In the genomic region with DNA sequence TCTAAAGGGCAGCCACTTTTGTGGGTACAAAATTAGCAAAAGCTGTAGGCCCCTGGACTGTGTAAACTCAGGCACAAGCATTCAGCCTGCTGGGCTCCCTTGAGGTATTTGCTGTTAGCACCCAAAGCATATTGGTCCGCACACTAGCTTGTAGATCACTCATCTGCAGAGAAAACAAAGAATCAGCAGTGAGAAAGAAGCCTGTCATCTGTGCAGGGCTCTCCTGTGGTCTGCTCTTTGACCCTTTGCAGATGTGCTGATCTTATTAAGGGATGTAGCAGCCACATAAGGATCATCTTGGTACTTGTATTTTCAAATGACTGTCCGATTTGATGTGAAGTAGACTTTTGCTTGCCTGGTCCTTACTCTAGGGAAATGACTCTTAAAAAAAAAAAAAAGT, we compare ENCODE assay signal across 26 mouse cellular contexts.
DNase-seq lines count a peak whose midpoint lies in the region; ATAC-seq and TF ChIP-seq lines count a peak whose summit lies in the region.
"Had no signal": no experiment of that assay in that cellular context is flagged by ENCODE, and none has a peak within 500 bp of the region (broad histone marks: within the 10 kb centered on the region; RNA-seq: fewer than 3 reads in every experiment).

No protein-coding gene starts in this region.

- peak; percentile 16; the same call in 1 of the 2 replicates for ATAC-seq in embryonic facial prominence, embryonic 14.5 days (ENCODE audit: low read depth)
- no peak for ATAC-seq in limb, embryonic 12.5 days (ENCODE audit: insufficient number of reproducible peaks, insufficient read depth, low FRiP score, low TSS enrichment, low read depth)
- no peak for ATAC-seq in limb, embryonic 14.5 days (ENCODE audit: low FRiP score, low read depth)
- ATAC-seq: CD4-positive, CD25-positive, alpha-beta regulatory T cell, adult 4 months; forebrain, embryonic 16.5 days; midbrain, embryonic 15.5 days had no signal

- DNase-seq in embryonic facial prominence, embryonic 14.5 days (ENCODE audit: low spot score) = no peak
- DNase-seq in embryonic facial prominence, embryonic 10.5 days (ENCODE audit: low spot score) = no peak
- no peak for DNase-seq in limb, embryonic 10.5 days (ENCODE audit: low spot score)
- peak; percentile 81 for DNase-seq in MN1 (ENCODE audit: low spot score)
- no peak for DNase-seq in limb, embryonic 14.5 days (ENCODE audit: low spot score)
- DNase-seq in kidney, adult 18-20 months = no peak
- DNase-seq in cerebellum, adult 9-10 months = no peak
- DNase-seq: adrenal gland, adult 2 months; cerebellum, adult 11 months; cerebellum, postnatal 10 days; gastrocnemius, postnatal 14 days; heart, adult 2 months; heart, postnatal 36 days; kidney, adult 11 months; left cerebral cortex, postnatal 4 days; liver, embryonic 13.5 days; lung, adult 2 months; lung, postnatal 14 days; right cerebral cortex, postnatal 14 days; thymus, postnatal 25 days had no signal

- H3K4me2 ChIP-seq in embryonic facial prominence, embryonic 14.5 days (ENCODE audit: low read depth, low read length) = no peak overlapping the region
- no peak overlapping the region for H3K4me2 ChIP-seq in limb, embryonic 12.5 days
- no peak overlapping the region for H3K4me2 ChIP-seq in limb, embryonic 14.5 days (replicated peaks; ENCODE audit: low read depth, low read length, severe bottlenecking)
- H3K4me2 ChIP-seq: liver, embryonic 13.5 days; midbrain, embryonic 15.5 days had no signal

- no peaks in the 10 kb centered on the region for H3K36me3 ChIP-seq in embryonic facial prominence, embryonic 14.5 days (ENCODE audit: control insufficient read depth, insufficient read depth, low read length)
- no peaks in the 10 kb centered on the region for H3K36me3 ChIP-seq in embryonic facial prominence, embryonic 10.5 days (replicated peaks)
- H3K36me3 ChIP-seq in limb, embryonic 12.5 days = no peaks in the 10 kb centered on the region
- no peaks in the 10 kb centered on the region for H3K36me3 ChIP-seq in limb, embryonic 10.5 days
- no peaks in the 10 kb centered on the region for H3K36me3 ChIP-seq in limb, embryonic 14.5 days (ENCODE audit: control insufficient read depth, insufficient read depth, low read length)
- H3K36me3 ChIP-seq: forebrain, embryonic 10.5 days; liver, embryonic 13.5 days; midbrain, embryonic 15.5 days had no signal

- H3K27me3 ChIP-seq in embryonic facial prominence, embryonic 14.5 days (replicated peaks; ENCODE audit: control insufficient read depth, insufficient read depth, low read length) = no peaks in the 10 kb centered on the region
- H3K27me3 ChIP-seq in embryonic facial prominence, embryonic 10.5 days (replicated peaks; ENCODE audit: low read depth, poor library complexity, severe bottlenecking) = no peaks in the 10 kb centered on the region
- no peaks in the 10 kb centered on the region for H3K27me3 ChIP-seq in limb, embryonic 12.5 days
- no peaks in the 10 kb centered on the region for H3K27me3 ChIP-seq in limb, embryonic 10.5 days (ENCODE audit: low read depth, poor library complexity, severe bottlenecking)
- no peaks in the 10 kb centered on the region for H3K27me3 ChIP-seq in limb, embryonic 14.5 days (ENCODE audit: control insufficient read depth, insufficient read depth, low read length)
- H3K27me3 ChIP-seq: liver, embryonic 13.5 days; midbrain, embryonic 15.5 days had no signal

- H3K4me1 ChIP-seq in embryonic facial prominence, embryonic 14.5 days (ENCODE audit: control insufficient read depth, insufficient read depth, low read length) = peaks cover 17% of the 10 kb centered on the region; the same call in 1 of the 2 replicates
- H3K4me1 ChIP-seq in embryonic facial prominence, embryonic 10.5 days = peaks cover 34% of the 10 kb centered on the region
- peaks cover 48% of the 10 kb centered on the region for H3K4me1 ChIP-seq in limb, embryonic 12.5 days (replicated peaks)
- peaks cover 41% of the 10 kb centered on the region for H3K4me1 ChIP-seq in limb, embryonic 10.5 days
- H3K4me1 ChIP-seq in limb, embryonic 14.5 days (ENCODE audit: control insufficient read depth, insufficient read depth, low read length) = peaks cover 40% of the 10 kb centered on the region
- H3K4me1 ChIP-seq: midbrain, embryonic 15.5 days had no signal

- no peak overlapping the region for H3K27ac ChIP-seq in embryonic facial prominence, embryonic 14.5 days (replicated peaks; ENCODE audit: low read depth, low read length)
- no peak overlapping the region; the same call in 1 of the 2 replicates for H3K27ac ChIP-seq in embryonic facial prominence, embryonic 10.5 days (replicated peaks)
- H3K27ac ChIP-seq in limb, embryonic 12.5 days = peak overlapping the region; percentile 72; the same call in 1 of the 2 replicates
- no peak overlapping the region; the same call in 1 of the 2 replicates for H3K27ac ChIP-seq in limb, embryonic 10.5 days
- peak overlapping the region; percentile 35 for H3K27ac ChIP-seq in limb, embryonic 14.5 days (replicated peaks; ENCODE audit: low read depth, low read length)
- H3K27ac ChIP-seq: forebrain, embryonic 10.5 days; heart, adult 2 months; left cerebral cortex, adult 2 months; liver, embryonic 13.5 days; midbrain, embryonic 15.5 days had no signal

- no peaks in the 10 kb centered on the region for H3K9me3 ChIP-seq in embryonic facial prominence, embryonic 14.5 days (ENCODE audit: control insufficient read depth, low read length)
- H3K9me3 ChIP-seq in embryonic facial prominence, embryonic 10.5 days = no peaks in the 10 kb centered on the region
- H3K9me3 ChIP-seq in limb, embryonic 12.5 days = no peaks in the 10 kb centered on the region
- H3K9me3 ChIP-seq in limb, embryonic 10.5 days (replicated peaks) = no peaks in the 10 kb centered on the region
- no peaks in the 10 kb centered on the region for H3K9me3 ChIP-seq in limb, embryonic 14.5 days (ENCODE audit: control insufficient read depth, low read length)
- H3K9me3 ChIP-seq: forebrain, embryonic 10.5 days; liver, embryonic 13.5 days; midbrain, embryonic 15.5 days had no signal

- H3K9ac ChIP-seq in embryonic facial prominence, embryonic 14.5 days (ENCODE audit: low read depth, low read length) = no peak overlapping the region
- no peak overlapping the region for H3K9ac ChIP-seq in limb, embryonic 12.5 days (replicated peaks)
- H3K9ac ChIP-seq in limb, embryonic 14.5 days (ENCODE audit: low read depth, low read length, severe bottlenecking) = no peak overlapping the region
- H3K9ac ChIP-seq: liver, embryonic 13.5 days; midbrain, embryonic 15.5 days had no signal

- no peak overlapping the region for H3K4me3 ChIP-seq in embryonic facial prominence, embryonic 14.5 days (ENCODE audit: low read depth, low read length)
- H3K4me3 ChIP-seq in embryonic facial prominence, embryonic 10.5 days = no peak overlapping the region
- no peak overlapping the region for H3K4me3 ChIP-seq in limb, embryonic 12.5 days (replicated peaks)
- H3K4me3 ChIP-seq in limb, embryonic 10.5 days = no peak overlapping the region
- H3K4me3 ChIP-seq in limb, embryonic 14.5 days (replicated peaks; ENCODE audit: low read length) = no peak overlapping the region
- H3K4me3 ChIP-seq: forebrain, embryonic 10.5 days; heart, adult 2 months; left cerebral cortex, adult 2 months; liver, embryonic 13.5 days; midbrain, embryonic 15.5 days had no signal

- no peak for TF ChIP-seq POLR2A in limb, embryonic 14.5 days (IDR thresholded peaks at IDR 0.05; ENCODE audit: borderline replicate concordance, extremely low read depth, insufficient read depth, insufficient read length)

- 42% methylated on average over 2 of the region's 2 CpGs for WGBS in embryonic facial prominence, embryonic 14.5 days
- WGBS in embryonic facial prominence, embryonic 10.5 days = 39% methylated on average over 2 of the region's 2 CpGs
- WGBS in limb, embryonic 12.5 days = 77% methylated on average over 2 of the region's 2 CpGs
- 80% methylated on average over 2 of the region's 2 CpGs for WGBS in limb, embryonic 10.5 days
- 70% methylated on average over 2 of the region's 2 CpGs for WGBS in limb, embryonic 14.5 days

Comparison
In these comparisons a context has a peak if more than half of its experiments do, and no peak if none do; other contexts are left out.
1. H3K27ac ChIP-seq: peak in limb, embryonic 12.5 days (single experiment) and limb, embryonic 14.5 days (single experiment); none in embryonic facial prominence, embryonic 14.5 days (single experiment), embryonic facial prominence, embryonic 10.5 days (single experiment) and limb, embryonic 10.5 days (single experiment).